Mouse (Mus musculus) CD4-positive, CD25-positive, alpha-beta regulatory T cell, adult 4 months (primary cell): ENCODE measurements around the gene Qrich2. TPM values are rescaled to one million over a fixed set of nuclear protein-coding genes. Genes with fewer than 3 reads are reported as not detected.
"Not testable (repeated sequence)": the region's sequence is repeated elsewhere in the genome, so short reads cannot be mapped to it uniquely, and the experiment has no call there.

ENCODE experiments used
- ATAC-seq: one replicate; pipeline ENCODE4 v1.8.0; 2017
- polyA plus RNA-seq, 2 experiments: library from polyadenylated mRNA; unstranded; fragments of 100-300 nt; shearing (Covaris generic); gene quantifications; one replicate each; pipeline ENCODE4 v1.2.1; 2017

The Qrich2 gene
- polyA plus RNA-seq, result not detected

GRCm38 (mm10) chr11:116466141-116466540 lies at the start of gene Qrich2:
Gene Qrich2, minus strand, starts transcription at chr11:116466241.
- ATAC-seq, result no peak

GRCm38 (mm10) chr11:116515330-116516020 lies 49.4 kb upstream of the Qrich2 start:
- no peak for ATAC-seq

- ATAC-seq, result no peak
Measured at GRCm38 (mm10) chr11:116513531-116514038, 47.5 kb upstream of the Qrich2 start.

- ATAC-seq, result no peak
Measured at GRCm38 (mm10) chr11:116512987-116513386, 46.9 kb upstream of the Qrich2 start.

GRCm38 (mm10) chr11:116512154-116512553 lies 46.1 kb upstream of the Qrich2 start:
- ATAC-seq, result no peak

- ATAC-seq, result no peak
Measured at GRCm38 (mm10) chr11:116511301-116511868, 45.3 kb upstream of the Qrich2 start.

- no peak for ATAC-seq
Measured at GRCm38 (mm10) chr11:116508689-116509088, 42.6 kb upstream of the Qrich2 start.

GRCm38 (mm10) chr11:116506151-116506875 lies 40.3 kb upstream of the Qrich2 start:
- ATAC-seq, result no peak

GRCm38 (mm10) chr11:116505573-116505972 lies 39.5 kb upstream of the Qrich2 start:
- ATAC-seq, result no peak

GRCm38 (mm10) chr11:116504516-116504915 lies 38.5 kb upstream of the Qrich2 start:
- ATAC-seq, result no peak

GRCm38 (mm10) chr11:116501005-116501746 lies 35.1 kb upstream of the Qrich2 start:
- ATAC-seq, result no peak

GRCm38 (mm10) chr11:116499018-116499417 lies 33.0 kb upstream of the Qrich2 start:
- no peak for ATAC-seq

GRCm38 (mm10) chr11:116498596-116498995 lies 32.6 kb upstream of the Qrich2 start:
- no peak for ATAC-seq

- no peak for ATAC-seq
Measured at GRCm38 (mm10) chr11:116497313-116497712, 31.3 kb upstream of the Qrich2 start.

- no peak for ATAC-seq
Measured at GRCm38 (mm10) chr11:116494474-116495174, 28.6 kb upstream of the Qrich2 start.

GRCm38 (mm10) chr11:116493795-116494252 lies 27.8 kb upstream of the Qrich2 start, which contains the start of gene Prpsap1:
Gene Prpsap1, minus strand, starts transcription at chr11:116494202.
- ATAC-seq, result no peak

- no peak for ATAC-seq
Measured at GRCm38 (mm10) chr11:116493191-116493590, 27.1 kb upstream of the Qrich2 start.

GRCm38 (mm10) chr11:116492507-116492906 lies 26.5 kb upstream of the Qrich2 start:
- ATAC-seq, result not testable (repeated sequence)

- ATAC-seq, result no peak
Measured at GRCm38 (mm10) chr11:116491338-116491737, 25.3 kb upstream of the Qrich2 start.

GRCm38 (mm10) chr11:116490232-116491107 lies 24.4 kb upstream of the Qrich2 start:
- peak; percentile 92 for ATAC-seq

GRCm38 (mm10) chr11:116489771-116490231 lies 23.8 kb upstream of the Qrich2 start:
- peak; percentile 28 for ATAC-seq
